Mouse (Mus musculus) kidney, adult 2 months (tissue): ENCODE measurements at regions not wholly inside any gene's neighbourhood (a gene's known extent, or its start where the extent isn't known, plus 50 kb on each side); places are given as distances from the start of the nearest gene placed in this dataset.
A peak's percentile ranks its signal among the peaks of the same experiment; 100 is the strongest.

Experiments used
- DNase-seq: peaks from one replicate; pipeline ENCODE4 v3.0.0; 2021
- H3K27ac ChIP-seq: fragments of 200-500 bp; 2 replicates; pipeline ENCODE4 v1.5.1; 2012; ENCODE audit warnings: low read depth, low read length, control low read depth, inconsistent platforms; ENCODE audit not compliant: insufficient read depth
- H3K27me3 ChIP-seq: fragments of 200-500 bp; replicated peaks from 2 replicates; pipeline ENCODE4 v1.6.1; 2012; ENCODE audit warnings: mild to moderate bottlenecking, moderate library complexity, low read length, inconsistent platforms; ENCODE audit not compliant: control insufficient read depth, insufficient read depth
- H3K36me3 ChIP-seq: fragments of 200-500 bp; 2 replicates; pipeline ENCODE4 v1.6.1; 2012; ENCODE audit warnings: mild to moderate bottlenecking, moderate library complexity, low read length, inconsistent platforms; ENCODE audit not compliant: control insufficient read depth, insufficient read depth
- H3K4me1 ChIP-seq: fragments of 200-500 bp; 2 replicates; pipeline ENCODE4 v1.6.1; 2011; ENCODE audit warnings: low read length; ENCODE audit not compliant: control insufficient read depth, insufficient read depth
- H3K4me3 ChIP-seq: fragments of 200-500 bp; 2 replicates; pipeline ENCODE4 v1.5.1; 2011; ENCODE audit warnings: mild to moderate bottlenecking, low read depth, low read length, control low read depth; ENCODE audit not compliant: insufficient read depth
- CTCF ChIP-seq: fragments of 200-500 bp; conservative IDR thresholded peaks from 2 replicates; pipeline ENCODE4 v1.5.1; 2011; ENCODE audit warnings: low read depth, mild to moderate bottlenecking, control low read depth, low read length, moderate library complexity, mixed read lengths; ENCODE audit not compliant: insufficient read depth, insufficient read length
- POLR2A ChIP-seq: fragments of 200-500 bp; IDR thresholded peaks from one replicate; pipeline ENCODE4 v1.6.1; 2011; ENCODE audit warnings: low read depth, low read length, control low read depth
- WGBS: fragments of 180-500 bp; shearing (Covaris S2); methylation state at CpG from one replicate; pipeline ENCODE4 v1.1.7; 2018; 5-methylcytosine and 5-hydroxymethylcytosine counted together

DNA sequence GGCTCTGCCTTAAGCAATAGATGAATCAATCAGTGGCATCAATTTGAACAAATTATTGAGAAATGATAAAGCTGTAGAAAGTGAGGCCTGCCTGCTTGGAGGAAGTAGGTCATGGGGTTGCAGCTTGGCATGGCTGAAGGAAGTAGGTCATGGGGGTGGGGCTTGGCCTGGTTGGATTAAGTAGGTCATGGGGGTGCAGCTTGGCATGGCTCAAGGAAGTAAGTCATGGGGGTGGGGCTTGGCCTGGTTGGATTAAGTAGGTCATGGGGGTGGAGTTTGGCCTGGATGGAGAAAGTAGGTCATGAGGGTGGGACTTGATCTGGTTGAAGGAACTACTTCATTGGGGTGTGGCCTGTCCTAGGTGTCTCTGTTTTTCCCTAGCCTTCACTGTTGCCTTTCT is 106.8 kb upstream of the Dap start:
- DNase-seq: peak; percentile 11
- no peak overlapping the region for H3K27ac ChIP-seq
- TF ChIP-seq CTCF: no peak
- TF ChIP-seq POLR2A: no peak

DNA sequence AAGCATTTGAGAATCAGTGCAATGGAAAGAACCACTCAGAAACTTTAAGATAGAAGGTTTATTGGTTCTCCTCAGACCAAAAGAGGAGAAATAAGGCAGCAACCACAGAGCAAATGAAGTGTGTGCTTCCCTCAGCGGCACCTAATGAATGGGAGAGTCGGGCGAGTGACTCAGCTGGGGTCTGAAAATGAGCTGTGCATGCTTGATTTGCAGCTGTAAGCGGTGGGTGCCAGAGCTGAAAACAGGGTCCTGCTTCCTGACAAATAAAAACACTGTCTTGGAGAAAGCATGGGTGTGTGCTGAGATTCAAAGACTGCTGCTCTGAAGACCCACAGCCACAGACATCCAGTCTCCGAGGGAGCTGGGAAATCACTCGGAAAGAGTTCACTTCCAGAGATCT is 104.0 kb upstream of the Dap start:
- Histone ChIP-seq H3K4me1 (no peaks in the 10 kb centered on the region), H3K27ac (no peak overlapping the region), H3K27me3 (no peaks in the 10 kb centered on the region), H3K36me3 (no peaks in the 10 kb centered on the region), H3K4me3 (no peak overlapping the region)
- TF ChIP-seq CTCF (no peak), POLR2A (no peak)
- no peak for DNase-seq
- 33% methylated on average over 6 of the region's 6 CpGs for WGBS

More for the DNA sequence above, 106.8 kb upstream of the Dap start:
- Histone ChIP-seq H3K4me3 (no peak overlapping the region), H3K4me1 (no peaks in the 10 kb centered on the region), H3K36me3 (no peaks in the 10 kb centered on the region), H3K27me3 (no peaks in the 10 kb centered on the region)

GRCm38 (mm10) chr15:31125784-31126183 is 98.3 kb upstream of the Dap start:
- H3K4me3 ChIP-seq: no peak overlapping the region
- no peaks in the 10 kb centered on the region for H3K27me3 ChIP-seq
- H3K4me1 ChIP-seq: no peaks in the 10 kb centered on the region
- TF ChIP-seq CTCF (no peak), POLR2A (no peak)
- DNase-seq: no peak
- H3K36me3 ChIP-seq: no peaks in the 10 kb centered on the region
- 84% methylated on average over 1 of the region's 1 CpGs for WGBS
- no peak overlapping the region for H3K27ac ChIP-seq

- Histone ChIP-seq H3K27ac (no peak overlapping the region), H3K4me1 (no peaks in the 10 kb centered on the region), H3K36me3 (no peaks in the 10 kb centered on the region), H3K4me3 (no peak overlapping the region), H3K27me3 (no peaks in the 10 kb centered on the region)
- no peak for DNase-seq
- TF ChIP-seq POLR2A (no peak), CTCF (no peak)
- WGBS: 64% methylated on average over 3 of the region's 3 CpGs
Observed at GRCm38 (mm10) chr15:31126999-31127398, 97.1 kb upstream of the Dap start.

GRCm38 (mm10) chr15:31134891-31135290 is 89.2 kb upstream of the Dap start:
- H3K27ac ChIP-seq: no peak overlapping the region
- 45% methylated on average over 7 of the region's 7 CpGs for WGBS

GRCm38 (mm10) chr15:31138637-31139036 is 85.5 kb upstream of the Dap start:
- no peaks in the 10 kb centered on the region for H3K27me3 ChIP-seq
- WGBS: 85% methylated on average over 6 of the region's 6 CpGs
- H3K36me3 ChIP-seq: no peaks in the 10 kb centered on the region
- H3K27ac ChIP-seq: no peak overlapping the region
- TF ChIP-seq CTCF (no peak), POLR2A (no peak)
- H3K4me1 ChIP-seq: no peaks in the 10 kb centered on the region
- DNase-seq: no peak
- H3K4me3 ChIP-seq: no peak overlapping the region

More at GRCm38 (mm10) chr15:31134891-31135290, 89.2 kb upstream of the Dap start:
- H3K36me3 ChIP-seq: no peaks in the 10 kb centered on the region
- H3K27me3 ChIP-seq: no peaks in the 10 kb centered on the region
- H3K4me3 ChIP-seq: no peak overlapping the region
- TF ChIP-seq CTCF (no peak), POLR2A (no peak)
- H3K4me1 ChIP-seq: no peaks in the 10 kb centered on the region
- no peak for DNase-seq

- WGBS: 50% methylated on average over 4 of the region's 4 CpGs
- Histone ChIP-seq H3K4me3 (no peak overlapping the region), H3K36me3 (no peaks in the 10 kb centered on the region), H3K4me1 (no peaks in the 10 kb centered on the region), H3K27ac (no peak overlapping the region), H3K27me3 (no peaks in the 10 kb centered on the region)
- DNase-seq: no peak
- TF ChIP-seq CTCF: no peak
- no peak for TF ChIP-seq POLR2A
Observed at GRCm38 (mm10) chr15:31141750-31142149, 82.4 kb upstream of the Dap start.
